Mouse (Mus musculus) right cerebral cortex, postnatal 10 days (tissue): ENCODE measurements around the gene Spata5.

ENCODE experiments used
- DNase-seq, 2 experiments: peaks; one replicate each; pipeline ENCODE4 v3.0.0; 2021; ENCODE audit warnings: low spot score in 2 of 2

Spata5 gene

DNA sequence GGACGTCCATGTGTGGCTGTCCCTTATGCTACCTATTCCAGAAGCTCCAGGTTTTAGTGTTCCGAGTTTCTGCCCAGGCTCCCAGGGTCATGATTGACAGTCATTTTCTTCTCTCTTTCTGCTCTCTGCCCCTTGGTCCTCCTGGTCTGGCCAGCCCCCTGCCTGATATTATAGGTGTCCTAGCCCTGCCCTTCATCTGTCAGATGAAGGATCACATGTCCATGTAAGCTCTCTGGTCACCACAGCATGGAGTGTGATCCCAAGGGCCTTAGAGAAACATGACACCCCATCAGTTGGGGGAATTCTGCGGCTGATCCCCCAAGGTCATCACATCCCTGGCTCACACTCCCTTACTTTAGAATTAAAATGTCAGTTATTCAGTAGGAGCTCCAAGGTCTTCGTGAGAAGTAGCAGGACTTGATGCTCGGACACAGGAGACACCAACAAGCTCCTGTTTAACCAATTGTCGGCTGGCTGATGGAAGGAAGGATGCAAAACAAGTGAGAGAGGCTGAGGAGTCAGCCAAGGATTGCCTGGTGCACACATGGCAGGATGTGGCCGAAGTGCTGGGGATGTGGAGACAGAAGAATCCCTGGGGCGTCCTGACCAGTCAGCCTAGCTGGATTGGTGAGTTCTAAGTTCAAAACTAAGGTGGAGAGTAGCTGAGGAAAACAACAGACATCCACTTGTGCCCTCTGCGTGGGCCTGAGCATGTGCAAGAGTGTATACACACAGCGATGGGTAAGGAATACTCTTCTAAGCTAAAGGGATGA is 195.4 kb downstream of the Spata5 start:
- no peak for DNase-seq

DNA sequence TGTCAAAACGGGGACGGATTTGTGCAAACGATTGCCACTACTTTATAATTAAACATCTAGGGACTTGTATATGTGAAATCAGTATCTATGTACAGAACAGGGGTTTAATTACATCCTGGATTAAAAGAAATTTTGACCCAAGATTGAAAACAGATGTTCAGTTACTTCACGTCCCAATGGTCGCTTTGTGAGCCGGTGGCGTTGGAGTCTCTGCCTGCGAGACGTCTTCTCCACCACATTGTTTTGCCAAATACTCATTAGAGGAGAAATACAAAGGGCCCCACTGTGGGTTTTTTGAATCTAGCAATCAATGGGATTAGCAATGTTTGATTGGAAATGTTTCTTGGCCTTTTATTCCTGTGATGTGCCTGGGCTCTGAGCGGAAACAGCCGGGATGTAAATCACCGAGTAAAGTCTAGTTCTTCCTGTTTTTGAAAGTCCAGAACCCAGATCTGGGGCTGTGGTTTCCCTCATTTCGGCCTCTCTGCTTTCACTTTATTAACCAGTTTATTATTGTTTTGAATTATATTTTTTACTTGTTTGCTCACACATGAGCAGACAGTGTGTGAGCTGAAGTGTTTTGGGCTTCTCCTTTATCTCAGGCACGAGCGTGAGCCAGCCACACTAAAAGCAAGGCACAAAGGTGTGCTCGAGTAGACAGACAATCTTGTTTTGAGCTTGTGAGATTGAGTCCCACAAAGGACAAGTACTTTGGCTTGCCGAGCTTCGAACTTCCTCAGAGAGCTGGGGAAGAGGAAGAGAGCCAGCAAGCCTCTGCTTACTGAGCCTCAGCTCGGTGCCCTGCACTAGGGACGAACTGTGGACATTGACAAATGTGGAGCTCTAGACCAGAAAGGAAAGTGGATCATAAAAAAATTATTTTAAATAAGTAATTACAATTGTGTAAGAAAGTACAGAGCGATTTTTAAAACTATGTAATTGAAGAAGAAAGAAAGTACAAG is 197.2 kb downstream of the Spata5 start:
- no peak for DNase-seq
